Mouse (Mus musculus) myocyte (in vitro differentiated cells): ENCODE measurements around the gene Fkbp7.

ENCODE experiments used
- CEBPB ChIP-seq: IDR thresholded peaks from 2 replicates; pipeline ENCODE4 v1.6.1; 2011; ENCODE audit warnings: mild to moderate bottlenecking, moderate library complexity; ENCODE audit not compliant: poor library complexity, insufficient read depth, severe bottlenecking
- POLR2A ChIP-seq: IDR thresholded peaks from one replicate; pipeline ENCODE4 v1.6.1; 2011; ENCODE audit warnings: low read depth, mild to moderate bottlenecking, control low read depth, moderate library complexity; ENCODE audit not compliant: insufficient read length
- POLR2AphosphoS2 ChIP-seq: IDR thresholded peaks from one replicate; pipeline ENCODE4 v1.6.1; 2011; ENCODE audit warnings: low read depth, control low read depth; ENCODE audit not compliant: insufficient read length

- TF ChIP-seq POLR2A (no peak), CEBPB (no peak), POLR2AphosphoS2 (no peak)
Measured at GRCm38 (mm10) chr2:76643801-76644200, 29.1 kb downstream of the Fkbp7 start.
